Mouse (Mus musculus) neural tube, embryonic 10.5 days (tissue): Measurements from ENCODE around the gene Prkce.

Source experiments
- DNase-seq: peaks from one replicate; pipeline ENCODE4 v3.0.0-alpha.2; 2017; ENCODE audit warnings: low spot score; ENCODE audit errors: extremely low spot score

The Prkce gene

DNA sequence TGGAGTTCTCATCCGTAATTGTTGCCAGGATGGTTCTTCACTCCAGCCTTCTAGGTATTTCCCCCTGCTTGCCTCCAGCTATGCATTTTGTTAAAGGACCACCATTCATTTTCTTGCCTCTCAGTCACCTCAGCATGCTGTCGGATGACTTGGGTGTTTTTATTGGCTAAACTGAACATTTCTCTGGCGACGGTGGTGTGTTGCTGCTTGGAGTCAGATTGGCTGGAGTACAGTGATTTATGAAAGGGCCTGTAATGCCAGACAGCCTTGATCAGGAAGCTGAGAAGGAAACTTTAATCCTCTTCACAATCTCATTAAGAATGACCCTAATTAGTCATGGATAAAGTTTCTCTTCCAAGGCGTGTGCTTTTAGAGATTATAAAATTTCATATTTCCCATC, 342.3 kb downstream of the Prkce start:
- no peak for DNase-seq

DNA sequence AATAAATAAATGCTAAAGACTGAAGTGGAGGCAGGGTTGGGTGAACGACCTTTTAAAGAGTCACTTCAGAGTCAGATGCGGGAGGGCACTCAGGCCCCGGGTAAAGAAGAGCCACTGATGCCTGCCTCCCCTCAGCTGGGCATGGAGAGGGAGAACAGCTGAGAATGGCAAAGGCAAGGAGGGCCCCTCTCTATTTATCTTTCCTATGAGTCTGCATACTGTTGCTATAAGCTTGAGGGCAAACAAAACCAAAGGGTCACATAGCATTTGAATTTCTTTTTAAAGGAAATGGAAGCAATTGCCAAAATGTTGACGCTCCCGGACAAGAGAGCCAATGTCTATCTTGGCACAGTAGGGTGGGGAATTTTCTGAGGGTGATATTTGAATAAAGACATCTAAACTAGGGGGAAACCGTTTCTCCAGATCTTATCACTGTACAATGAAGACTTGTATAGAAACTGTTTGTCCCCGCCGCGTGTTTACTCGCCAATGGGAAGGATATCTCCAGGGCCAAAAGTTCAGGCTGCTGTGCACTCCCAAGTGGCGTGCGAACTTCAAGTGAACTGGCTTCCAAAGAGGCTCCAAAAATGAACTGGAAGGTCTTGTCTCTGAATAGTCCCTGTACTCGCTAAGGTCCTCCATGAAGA, 347.5 kb downstream of the Prkce start:
- DNase-seq, result no peak

DNA sequence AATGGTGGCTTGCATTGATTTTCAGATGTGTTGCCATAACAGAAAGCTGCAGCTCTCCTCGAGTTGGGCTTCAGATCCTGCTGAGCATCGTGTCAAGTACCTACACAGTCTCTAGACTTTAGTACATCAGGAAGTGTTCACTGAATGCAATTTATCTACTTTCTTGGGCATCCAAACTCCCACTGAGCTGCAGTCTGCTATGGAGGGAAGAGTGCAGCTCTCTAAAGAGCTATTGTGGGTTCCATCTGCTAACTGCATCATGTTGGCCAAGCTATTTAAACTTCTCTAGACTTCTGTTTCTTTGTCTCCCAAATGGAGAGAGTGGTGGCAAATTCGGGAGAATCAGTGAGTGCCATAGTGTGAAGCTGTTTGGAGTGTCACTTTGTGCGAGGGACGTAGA, 349.0 kb downstream of the Prkce start:
- DNase-seq, result no peak

DNA sequence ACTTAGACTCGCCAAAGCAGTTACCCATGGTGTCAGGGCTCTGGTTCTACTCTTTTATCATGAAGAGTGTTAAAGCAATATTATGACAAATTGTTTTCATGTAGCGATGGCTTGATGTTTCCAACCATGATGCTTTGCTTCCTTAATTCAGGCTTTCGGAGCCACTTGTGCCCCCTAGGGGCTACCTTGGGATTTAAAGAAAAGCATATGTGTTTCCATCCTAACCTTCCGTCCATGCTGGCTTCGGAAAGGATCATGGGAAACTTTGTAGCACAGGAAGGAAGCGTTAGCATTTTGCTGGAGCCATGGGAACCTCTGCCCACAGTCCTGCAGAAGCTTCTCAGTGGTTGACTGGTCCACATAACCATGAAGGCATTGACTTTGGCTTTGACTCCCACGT, 351.0 kb downstream of the Prkce start:
- DNase-seq, result no peak

DNA sequence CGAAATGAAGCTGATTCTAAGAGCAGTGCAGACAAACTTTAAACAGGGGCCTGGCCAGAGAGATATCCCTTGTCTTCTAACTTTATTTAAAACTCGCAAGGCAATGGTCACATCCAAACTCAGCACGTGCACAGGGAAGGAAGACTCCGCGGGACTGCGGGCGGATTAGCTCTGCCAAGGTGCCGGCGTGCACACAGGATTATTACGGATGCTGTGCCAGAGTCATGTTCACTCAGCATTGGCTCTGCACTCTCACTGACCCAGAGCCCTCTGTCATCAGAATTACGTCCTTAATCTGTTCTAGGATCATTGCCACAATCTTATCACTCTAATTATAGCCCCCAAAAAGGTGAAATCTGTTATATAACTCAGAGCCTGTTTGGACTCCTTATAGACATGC, 353.7 kb downstream of the Prkce start:
- no peak for DNase-seq

DNA sequence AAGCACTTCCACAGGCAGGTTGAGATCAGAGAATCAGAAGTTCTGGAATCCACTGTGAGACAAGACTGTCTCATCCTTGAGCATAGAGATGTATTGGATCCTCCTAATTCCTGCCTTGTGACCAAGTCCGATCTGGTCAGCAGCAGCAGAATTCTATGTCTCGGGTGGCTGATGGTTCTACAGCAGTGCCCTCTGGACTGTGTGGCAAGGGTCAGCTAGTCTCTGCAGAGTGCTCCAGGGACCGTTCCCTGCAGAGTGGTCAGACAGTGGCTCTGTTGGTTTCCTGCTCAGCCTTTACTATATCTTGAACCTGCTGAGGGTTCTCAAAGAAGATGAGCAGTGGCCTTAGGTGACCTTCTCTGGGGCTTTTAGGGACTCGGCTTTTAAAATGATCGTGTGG, 355.1 kb downstream of the Prkce start:
- DNase-seq, result no peak

DNA sequence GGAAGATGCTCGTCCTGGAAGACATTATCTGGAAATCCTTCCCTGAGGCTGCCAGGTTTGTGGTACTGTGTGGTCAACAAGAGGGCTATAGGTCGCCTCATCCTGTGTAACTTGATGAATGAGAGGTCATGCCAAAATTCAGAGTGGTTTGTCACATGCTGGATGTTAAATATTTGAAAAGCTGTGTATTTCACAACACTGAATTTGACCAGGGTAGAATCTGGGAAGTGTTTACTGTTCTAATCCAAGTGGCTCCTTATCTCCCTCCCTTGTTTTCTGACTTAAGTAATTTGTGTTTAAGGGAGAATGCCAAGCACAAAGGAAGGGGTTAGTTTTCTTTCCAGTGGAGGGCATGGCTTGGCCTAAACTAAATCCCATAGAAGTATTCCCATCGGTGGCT, 355.8 kb downstream of the Prkce start:
- no peak for DNase-seq

DNA sequence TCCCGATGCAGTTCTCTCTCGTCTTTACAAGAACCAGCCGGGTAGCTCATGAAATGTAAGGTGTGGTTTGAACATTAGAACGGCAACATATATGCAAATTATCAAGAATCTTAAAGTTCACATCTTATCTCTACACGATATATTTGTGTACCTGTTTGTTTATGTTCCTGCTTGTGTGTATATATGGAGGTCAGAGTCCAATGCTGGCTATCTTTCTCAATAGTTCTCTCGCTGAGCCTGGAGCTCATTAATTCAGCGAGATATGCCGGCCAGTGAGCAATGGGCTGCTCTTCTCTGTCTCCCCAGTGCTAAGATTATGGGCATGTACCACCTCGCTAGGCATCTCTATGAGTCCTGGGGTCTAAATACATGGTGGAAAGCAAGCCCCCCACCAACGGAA, 356.3 kb downstream of the Prkce start:
- DNase-seq, result no peak

DNA sequence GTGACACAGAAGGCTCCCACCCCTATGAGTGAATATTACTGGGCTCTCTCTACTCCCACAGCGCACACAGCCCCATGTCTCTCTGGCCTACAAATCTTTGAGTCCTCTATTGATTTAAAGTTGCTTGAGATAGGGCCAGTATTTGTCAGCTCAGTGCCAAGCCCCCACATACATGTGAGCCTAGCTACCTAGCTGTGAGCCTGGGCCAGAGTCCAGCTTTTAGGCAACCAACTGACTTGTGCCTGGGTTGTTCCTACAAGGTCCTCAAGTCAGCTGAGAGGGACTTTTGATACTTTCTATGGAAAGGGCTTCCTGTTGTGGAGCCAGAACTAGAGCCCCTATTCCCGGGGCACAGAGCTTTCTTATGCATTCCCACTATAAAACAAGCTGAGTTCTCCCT, 357.5 kb downstream of the Prkce start:
- no peak for DNase-seq

DNA sequence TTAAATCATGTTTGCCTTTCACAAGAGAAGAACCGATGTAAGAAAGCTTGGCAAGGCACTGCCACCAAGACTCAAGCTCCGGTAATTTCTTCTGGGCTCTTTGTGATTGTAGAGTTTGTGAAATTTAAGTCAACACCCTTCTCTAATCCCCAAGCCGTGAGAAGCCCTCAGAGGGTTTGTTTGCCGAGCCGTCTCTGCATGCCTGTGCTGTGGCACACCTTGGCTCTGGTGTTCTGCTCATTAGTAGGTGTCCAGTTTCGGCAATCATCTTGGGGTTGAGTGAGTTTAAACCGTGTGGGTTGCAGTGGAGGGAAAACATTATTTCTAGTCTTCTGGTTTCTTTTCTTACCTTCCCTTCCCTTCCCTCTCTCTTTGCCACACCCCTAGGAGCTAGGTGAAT, 358.4 kb downstream of the Prkce start:
- DNase-seq, result no peak

DNA sequence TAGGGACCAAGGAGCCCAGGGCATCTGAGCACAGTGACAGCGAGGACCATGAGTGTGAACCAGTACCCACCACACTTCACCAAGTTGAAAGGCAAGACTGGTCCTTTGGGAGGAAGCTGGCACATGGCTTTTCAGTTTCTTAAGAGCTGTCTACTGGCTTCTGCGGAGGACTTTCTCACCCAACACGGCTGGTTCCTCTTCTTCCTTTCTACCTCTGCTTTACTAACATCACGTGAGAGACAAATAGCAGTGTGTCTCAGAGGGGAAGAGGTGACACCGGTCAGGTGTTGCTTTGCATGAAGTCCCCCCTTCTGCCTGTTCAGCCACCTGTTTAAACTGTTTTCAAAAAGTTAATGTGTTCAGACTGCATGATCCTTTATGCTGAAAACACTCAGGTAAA, 359.7 kb downstream of the Prkce start:
- no peak for DNase-seq

DNA sequence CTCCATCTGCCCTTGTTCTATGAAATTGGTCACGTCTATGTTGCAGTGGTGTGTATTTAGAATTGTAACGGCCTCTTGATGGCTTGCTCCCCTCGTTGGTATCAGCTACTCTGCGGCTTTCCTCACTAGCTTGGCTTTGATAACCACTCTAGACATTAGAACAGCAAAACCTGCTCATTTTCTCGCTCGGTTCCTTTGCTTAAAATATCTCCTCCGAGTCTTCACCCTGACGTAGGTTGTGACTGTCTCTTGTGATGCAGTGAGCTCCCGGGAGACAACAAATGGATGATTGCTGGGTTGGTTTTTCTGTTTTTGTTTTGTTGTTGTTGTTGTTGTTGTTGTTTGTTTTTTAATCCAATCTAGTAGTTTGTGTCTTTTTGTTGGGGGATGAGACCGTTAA, 361.4 kb downstream of the Prkce start:
- DNase-seq, result no peak

DNA sequence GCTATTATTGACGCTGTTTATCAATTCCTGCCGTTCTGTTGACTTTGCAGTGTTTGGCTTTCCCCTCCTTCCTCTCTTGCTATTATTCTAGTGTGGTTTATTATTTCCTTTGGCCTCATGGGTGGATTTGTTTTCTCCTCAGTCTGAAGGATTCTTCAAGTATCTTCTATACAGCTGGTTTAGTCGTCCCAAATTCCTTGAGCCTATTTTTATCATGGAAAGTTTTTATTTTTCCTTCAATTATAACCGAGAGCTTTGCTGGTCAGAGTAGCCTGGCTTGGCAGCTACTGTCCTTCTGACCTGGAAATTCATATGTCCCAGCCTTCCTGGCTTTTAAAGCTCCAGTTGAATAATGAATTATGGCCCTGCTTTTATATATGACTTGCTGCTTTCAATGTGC, 361.8 kb downstream of the Prkce start:
- DNase-seq, result no peak

DNA sequence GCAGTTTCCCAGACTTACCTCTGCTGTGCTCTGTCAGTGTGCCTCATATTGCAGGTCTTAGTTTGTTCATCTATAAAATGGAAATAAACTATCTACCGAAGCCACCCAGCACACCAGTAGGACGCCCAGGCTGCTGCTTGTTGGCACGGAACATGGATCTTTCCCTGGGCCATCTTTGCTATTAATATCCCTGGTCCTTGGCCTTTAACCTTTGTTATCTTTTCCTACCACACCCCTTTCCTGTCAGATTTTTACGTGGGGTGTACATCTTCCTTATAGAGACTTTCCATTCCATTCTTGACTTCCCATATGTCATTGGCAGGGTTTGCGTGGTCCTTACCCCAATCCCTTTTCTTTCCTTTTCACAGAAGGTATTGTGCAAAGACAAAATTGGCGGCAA, 363.6 kb downstream of the Prkce start:
- no peak for DNase-seq

DNA sequence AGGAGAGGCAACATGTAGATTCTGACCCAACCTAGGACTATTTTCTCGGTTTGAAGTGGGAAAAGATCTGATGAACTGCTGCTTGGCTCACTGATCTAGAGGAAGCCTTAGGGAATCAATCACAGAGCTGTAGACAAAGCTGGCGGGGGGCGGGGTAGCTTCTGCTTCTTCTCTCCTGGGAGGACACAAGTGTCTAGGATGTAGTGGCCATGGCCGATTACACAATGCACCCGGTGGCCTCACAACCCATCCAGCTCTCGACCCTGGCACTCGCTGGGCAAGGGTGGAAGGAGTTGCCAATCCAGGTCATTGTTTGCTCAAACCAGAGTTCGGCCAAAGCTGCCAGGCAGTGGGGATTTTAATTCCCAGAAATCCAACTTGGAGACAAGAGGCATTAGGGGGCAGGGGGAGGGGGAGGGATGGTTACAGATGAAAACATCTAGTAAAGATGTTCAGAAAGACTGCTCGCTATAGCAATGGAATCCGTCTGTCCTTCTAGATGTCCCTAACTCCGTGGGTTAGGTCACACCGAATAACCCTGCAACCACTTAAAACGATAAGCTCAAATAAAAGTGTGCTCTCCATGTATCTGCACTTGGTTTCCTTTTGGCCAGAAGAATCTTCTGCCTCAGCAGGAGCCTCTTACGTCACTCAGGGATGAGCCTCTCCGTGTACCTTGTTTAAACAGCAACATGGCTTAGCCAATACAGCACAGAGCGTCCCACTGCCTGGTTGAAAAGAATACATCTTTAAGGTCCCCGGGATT, 365.4 kb downstream of the Prkce start:
- DNase-seq, result no peak

DNA sequence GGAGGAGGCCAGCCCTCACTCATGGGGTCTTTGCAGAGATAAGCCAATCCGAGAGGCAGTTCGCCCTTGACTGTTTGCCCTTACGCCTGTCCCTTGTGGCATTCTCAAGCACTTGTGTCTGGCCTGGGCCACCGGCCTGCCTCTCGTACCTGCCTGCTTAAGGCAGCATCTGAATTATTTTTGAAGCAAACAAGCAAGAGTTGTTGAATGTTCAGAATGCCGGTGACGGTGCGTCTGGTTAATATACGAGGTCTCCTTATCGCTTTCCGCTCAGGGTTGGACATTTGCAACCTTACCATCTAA, 365.9 kb downstream of the Prkce start:
- DNase-seq, result no peak

DNA sequence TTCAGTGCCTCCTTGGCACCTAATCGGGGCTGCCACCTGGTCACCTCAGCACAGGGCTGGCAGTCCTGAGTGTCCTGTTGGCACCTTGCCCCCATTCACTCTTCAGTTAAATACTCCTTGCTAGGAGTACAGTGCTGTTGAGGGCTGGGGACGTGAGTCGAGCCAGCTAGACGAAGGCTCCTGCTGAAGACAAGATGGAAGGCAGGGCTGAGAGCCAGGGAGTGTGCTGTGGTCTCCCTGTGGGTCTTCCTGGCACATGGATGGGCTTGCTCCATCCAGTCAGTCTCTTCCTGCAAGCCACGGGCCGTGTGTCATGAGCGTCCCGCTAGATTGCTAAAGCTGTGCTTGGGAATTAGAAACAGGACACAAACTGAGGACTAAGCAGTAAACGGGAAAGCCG, 367.5 kb downstream of the Prkce start:
- DNase-seq, result no peak

DNA sequence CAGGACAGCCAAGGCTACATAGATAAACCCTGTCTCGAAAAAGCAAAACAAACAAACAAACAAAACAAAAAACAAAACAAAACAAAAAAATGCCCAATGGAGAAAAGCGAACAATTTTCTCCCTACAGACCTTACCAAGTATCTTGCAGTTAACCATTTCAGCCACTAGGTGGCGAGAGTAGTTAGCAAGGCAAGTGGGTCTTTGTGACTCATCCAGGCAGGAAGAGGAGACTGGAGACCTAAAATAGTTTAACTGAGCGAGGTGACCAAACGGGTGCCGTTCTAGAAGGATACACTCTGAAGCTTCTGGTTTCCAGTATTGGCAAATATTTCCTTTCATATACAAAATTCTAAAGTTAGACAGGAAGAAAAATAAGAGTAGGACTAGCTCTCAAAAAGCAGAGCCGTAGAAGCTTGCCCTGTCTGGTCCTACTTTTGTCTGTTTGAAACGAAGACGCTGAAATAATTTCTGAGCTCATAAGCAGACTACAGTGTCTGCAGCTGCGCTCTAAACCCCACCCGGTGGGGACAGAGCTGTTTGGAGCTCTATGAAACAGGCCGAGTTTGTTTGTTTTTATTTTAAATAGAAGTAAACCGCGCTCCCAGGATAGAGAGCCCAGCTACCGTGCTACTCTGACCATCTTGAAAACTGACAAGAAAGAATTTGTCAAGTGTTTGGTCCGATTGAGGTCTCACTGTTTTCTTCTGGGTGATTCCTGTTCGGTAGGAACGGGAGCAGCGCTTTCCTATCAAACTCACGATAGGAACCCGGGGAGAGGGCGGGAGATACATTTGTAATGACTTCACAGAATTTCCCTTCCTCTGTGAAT, 368.5 kb downstream of the Prkce start:
- DNase-seq, result peak; percentile 61

DNA sequence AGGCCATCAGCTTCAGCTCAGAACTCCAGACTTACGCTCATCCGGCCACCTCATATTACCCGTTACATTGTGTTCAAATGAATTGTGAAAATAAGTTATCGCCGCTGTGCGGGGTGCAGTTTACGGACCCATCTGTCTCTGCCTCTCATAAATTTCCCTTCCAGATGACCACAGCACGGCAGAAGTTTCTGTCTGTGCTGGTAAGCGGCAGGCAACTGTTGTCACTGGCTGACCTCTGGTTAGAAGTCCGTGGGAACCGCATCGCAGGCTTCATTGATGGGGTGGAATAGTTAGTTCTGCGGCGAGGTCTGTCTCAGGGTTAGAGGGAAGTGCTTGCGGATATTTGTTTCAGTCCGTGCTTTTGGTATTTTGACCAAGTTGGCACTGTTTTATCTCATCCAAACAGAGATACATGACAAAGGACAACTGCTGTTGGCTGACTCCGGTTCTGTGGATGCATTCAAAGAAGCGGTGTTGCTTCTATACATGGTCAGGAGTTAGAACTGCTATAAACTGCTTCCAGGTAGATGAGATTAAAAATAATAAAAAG, 372.4 kb downstream of the Prkce start:
- no peak for DNase-seq

DNA sequence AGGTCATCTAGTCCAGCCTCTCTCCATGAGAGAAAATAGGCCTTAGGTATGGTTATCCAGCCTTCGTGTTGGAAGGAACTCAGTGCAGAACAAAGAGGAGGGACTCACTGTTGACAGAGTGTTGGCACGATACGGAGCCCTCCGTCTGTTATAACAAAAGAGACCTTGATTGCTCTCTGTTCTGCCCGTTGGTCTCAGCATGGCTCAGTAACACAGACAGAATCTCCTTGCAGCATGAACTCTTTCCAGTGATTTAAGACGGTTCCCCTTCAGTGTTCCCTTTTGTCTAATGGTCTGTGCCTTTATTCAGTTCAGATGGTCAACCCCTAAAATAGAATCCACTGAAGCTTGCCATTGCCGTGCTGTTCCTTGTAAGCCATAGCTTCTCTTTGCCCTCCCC, 378.9 kb downstream of the Prkce start:
- no peak for DNase-seq

DNA sequence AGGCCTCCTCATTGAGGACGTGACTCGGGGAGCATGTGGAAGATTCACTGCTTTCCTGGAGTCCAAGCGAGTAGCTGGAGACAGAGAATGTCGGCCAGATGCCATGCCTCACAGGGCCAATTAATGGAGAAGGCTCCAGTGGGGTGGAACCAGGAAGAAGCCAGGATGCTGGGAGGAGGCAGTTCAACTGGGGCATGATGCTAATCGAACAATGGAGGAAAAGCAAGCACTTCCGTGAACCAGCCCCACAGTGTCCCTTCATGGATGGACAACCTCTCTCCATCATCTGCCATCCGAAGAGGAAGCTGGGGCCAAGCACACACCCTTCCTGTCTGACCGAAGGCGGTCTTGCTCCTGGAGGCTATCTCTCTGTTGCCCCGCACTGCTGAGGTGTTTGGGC, 381.5 kb downstream of the Prkce start:
- DNase-seq, result no peak

DNA sequence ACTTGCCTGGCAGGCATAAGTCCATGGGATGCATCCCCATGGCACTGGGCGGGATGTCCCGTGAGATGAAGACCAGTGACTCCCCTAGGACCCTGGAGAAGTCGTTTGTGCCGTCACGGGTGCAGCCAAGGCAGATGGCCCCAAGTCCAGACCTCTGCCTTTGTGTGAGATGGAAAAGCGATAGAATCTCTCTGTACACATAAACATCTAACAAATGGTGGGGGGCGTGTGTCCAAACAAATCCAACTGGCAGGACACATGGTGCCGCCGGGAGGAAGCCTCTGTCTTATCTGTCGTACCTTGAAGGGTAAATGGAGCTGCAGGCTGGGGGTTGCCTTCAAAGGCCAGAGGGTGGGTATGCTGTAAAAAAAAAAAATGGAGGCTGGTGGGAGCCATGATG, 384.0 kb downstream of the Prkce start:
- DNase-seq, result no peak
